Mouse (Mus musculus) brain, embryonic 14.5 days (tissue): ENCODE measurements around the gene 6430571L13Rik.

Experiments
- CTCF ChIP-seq: fragments of 200-500 bp; IDR thresholded peaks from 2 replicates; pipeline ENCODE4 v1.5.1; 2012; ENCODE audit warnings: inconsistent platforms, mild to moderate bottlenecking, moderate library complexity, borderline replicate concordance; ENCODE audit not compliant: insufficient read depth, insufficient read length; ENCODE audit errors: extremely low read depth
- POLR2A ChIP-seq: fragments of 200-500 bp; IDR thresholded peaks from 2 replicates; pipeline ENCODE4 v1.6.1; 2012; ENCODE audit warnings: mild to moderate bottlenecking, inconsistent platforms, borderline replicate concordance; ENCODE audit not compliant: poor library complexity, insufficient read depth, insufficient read length, severe bottlenecking; ENCODE audit errors: extremely low read depth

DNA sequence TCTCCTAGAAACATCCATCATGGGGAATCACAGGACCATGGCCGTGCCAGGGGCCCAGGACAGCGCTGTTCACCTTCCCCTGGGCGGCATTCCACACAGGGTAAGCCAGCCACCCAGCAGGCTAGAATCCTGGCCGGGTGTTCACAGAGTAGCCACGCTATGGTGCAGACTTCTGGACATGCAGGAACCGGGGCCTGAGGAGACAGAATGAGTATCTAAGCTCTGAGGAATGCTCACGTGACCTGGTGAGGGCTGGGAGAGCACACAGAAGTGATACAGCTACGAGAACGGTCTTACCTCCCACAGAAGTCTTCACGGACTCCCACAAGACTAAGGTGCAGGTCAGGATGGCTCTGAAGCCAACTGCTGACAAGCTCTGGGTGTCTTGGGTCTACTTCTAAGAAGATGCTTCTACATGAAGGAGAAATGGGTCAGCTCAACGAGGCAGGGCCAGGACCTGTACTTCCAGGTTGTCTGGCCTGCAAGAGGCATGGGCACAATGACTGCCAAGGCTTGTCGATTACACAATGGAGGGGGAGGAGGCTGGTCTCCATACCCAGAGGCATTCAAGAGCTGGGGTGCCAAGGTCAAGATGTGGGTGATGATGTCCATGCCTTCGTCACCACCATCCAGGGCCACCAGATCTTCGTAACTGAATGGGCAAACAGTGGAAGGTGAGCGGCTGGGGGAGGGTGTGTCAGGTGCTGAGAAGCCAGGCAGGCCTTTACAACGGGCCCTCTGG is 12.4 kb upstream of the 6430571L13Rik start:
- TF ChIP-seq POLR2A (no peak), CTCF (no peak)
